Mouse (Mus musculus) lung, postnatal 25 days (tissue): ENCODE measurements around the gene Trim66.
A peak's percentile ranks its signal among the peaks of the same experiment; 100 is the strongest.

ENCODE experiments used
- DNase-seq: peaks from one replicate; pipeline ENCODE4 v3.0.0; 2022; ENCODE audit warnings: low spot score

The Trim66 gene

DNA sequence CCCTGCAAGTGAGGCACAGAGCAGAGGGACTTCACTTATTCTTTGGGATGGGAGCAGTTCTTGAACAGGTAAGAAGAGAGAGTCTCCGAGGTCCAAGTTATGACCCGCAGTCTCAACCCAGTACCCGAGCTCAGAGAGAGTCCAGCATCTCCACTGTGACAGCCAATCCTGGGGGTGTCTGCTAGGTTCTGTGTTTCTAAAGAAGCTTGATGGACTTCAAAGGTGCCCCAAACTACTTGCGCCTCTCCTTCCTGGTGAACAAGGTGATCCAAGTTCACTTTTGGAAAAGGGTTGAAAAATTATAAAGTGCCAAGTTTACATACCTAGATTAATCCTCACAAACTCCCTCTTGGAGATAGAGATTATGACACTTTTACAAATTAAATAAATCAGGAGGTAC, at the start of gene Trim66:
Gene Trim66, minus strand, starts transcription at position 101 of the 400 bp plus-strand sequence.
- DNase-seq, result no peak

DNA sequence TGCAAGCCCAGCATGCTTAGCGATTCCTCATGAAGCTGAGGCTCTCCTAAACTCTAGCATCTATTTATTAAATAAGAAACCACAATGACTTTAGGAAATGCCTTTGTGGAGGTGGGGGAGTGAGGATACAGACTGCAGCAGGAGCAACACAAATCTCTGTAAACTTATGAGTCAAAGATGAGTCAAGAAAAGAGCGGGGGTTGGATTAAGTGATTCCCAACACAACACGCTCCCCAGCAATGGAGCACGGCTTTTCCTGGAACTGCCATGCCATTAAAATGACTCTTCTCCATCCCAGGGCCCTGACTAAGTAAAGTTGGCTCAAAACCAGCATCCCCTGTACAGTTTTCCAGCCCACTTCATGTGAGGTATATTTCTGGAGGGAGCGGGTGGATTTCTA, 38.8 kb upstream of the Trim66 start:
- no peak for DNase-seq

DNA sequence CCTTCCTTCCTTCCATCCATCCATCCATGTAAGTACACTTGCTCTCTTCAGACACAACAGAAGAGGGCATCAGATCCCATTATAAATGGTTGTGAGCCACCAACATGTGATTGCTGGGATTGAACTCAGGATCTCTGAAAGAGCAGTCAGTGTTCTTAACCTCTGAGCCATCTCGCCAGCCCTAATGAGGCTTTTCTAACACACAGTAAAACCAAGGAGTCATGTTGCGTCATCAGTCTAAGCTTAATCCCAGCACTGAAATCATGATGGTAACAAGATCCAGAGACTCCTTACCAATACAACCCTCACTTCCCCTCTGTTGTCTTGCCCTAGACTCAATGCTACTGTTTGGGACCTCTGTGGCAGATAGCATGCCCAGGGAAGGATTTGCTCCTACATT, 38.3 kb upstream of the Trim66 start:
- no peak for DNase-seq

DNA sequence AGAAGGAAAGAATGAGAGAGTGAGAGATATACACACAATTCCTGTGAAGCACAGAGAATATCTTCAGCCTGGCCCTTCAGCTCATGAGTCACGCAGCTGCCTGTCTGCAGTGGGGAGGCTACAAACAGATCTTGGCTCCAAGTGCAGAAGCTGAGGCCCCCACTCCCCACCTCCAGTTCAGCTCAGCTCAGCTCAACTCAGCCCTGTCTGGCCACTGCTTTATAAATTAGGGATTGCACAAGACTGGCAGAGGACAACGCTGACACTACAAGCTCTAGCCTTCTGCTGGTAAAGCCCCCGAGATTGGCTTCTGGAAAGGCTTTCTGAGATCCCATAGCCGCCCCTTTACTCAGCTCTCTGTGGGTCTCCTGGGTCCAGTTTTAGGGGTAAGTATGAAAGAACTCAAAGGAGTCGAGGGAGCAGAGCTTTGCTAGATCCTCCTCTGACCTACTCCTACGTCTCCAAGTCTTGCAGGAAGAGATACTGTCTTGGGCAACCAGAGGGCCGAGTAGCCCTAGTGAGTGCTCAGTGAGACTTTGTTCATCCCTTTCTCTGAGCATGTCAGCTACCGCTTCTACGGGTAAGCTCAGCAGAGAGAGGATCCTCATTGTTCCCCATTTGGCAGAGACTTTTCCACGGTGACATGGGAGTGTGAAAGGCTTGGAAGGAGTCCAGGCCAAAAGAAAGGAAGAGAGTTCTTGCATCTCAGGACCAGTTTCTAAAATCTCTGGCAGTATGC, 37.5 kb upstream of the Trim66 start:
- DNase-seq, result no peak

DNA sequence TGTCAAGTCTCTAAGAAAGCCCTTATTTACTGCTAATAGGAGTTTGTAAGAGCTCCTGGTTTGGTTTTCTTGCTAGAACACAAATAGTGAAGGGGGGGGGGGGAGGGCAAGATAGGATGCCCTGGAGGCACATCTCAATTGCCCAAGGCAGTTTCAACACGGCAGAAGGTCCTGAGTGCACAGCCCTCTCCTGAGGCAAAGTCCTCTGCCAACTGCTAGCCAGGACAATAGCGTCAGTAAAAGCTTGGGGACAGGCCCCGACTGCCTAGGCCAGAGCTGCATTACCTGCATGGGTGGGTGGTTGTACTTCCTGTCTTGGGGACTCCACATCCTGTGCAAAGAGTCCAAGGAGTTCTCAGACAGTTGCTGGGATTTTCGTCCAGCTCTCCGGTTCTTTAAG, 36.9 kb upstream of the Trim66 start:
- no peak for DNase-seq

DNA sequence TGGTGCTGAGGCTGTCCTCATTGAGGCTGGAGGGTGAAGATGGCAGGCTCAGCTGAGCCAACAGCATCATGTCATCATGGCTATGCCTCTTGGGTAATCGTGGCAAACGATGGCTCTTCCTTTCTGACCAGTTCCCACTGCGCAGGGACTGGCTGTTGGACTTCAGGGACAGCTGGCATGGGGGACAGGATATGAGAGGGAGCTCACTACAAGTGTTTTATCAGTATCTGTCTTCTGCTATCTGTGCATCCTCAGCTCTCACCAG, 34.4 kb upstream of the Trim66 start:
- no peak for DNase-seq

DNA sequence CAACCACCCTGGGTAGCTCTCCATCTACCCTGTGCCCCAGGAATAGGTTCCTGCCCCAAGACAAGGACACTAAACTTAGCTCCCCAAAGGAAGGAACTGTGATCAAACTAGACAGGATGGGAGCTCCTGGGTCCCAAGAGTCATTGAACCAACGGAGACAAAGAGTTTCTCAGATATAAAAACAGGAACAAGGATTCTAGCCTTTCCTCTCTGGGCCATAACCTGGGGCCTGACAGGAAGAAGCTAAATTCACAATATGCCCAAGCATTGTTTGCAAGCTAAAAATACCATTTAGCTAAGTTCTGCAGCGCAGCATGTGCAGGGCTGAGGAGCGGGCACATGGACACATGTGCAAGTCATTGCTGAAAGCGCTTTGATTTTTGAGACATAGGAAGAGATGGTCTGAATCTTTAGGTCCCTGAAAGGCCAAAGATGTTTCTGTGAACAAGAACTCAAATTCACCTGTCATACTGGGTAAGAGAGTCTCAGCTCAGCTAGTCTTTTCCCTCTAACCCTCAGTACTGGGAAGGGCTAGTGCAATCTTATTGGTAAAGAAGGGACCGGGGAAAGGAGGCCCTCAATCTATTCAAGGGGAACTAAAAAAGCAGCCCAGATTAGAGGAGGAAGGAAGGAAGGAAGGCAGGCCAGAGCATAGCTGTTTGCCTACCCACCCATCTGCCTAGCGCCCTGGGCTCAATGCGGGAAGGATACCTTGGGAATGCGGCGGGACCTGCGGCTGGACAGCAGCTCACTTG, 33.9 kb upstream of the Trim66 start:
- no peak for DNase-seq

DNA sequence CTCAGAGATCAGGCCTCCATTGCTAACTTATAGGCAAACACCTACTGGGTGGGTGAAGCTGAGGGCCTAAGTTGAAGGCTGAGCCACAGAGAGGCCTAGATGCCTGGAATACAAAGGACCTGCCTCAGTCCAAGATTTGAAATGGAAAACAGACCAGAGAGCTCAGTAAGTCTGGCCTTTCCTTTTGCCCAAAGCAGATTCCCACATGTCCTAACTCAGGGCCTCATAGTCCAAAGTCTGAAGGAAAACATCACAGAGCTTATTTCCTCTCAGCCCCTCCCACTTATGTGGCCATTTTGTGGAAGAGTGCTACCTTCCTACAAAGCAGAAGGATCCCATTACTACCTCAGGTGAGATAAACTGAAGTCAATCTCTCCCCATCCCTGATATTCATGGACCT, 33.0 kb upstream of the Trim66 start:
- DNase-seq, result no peak

DNA sequence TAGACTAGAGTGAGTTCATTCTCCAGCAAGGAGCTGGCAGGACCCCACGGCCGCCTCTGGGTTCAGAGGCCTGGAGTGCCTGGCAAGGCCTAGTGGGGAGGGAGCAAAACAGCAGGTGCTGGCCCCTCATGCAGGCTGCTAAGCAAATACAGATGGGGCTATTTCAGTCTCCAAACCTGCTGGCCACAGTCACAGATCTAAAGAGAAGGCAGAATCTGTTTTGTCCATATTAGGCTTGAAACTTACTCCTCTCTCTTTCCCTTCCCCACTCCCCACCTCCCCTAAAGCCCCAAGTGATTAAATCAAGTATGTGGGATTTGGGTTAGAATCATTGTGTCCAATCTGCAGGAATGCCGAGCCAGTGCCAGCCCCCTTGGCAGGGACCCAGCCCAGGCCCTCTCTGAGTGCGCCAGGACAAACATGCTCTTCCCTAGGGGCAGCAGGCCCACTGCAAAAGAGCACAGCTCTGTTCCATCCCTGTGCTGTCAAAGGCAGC, 28.6 kb upstream of the Trim66 start:
- DNase-seq, result no peak

DNA sequence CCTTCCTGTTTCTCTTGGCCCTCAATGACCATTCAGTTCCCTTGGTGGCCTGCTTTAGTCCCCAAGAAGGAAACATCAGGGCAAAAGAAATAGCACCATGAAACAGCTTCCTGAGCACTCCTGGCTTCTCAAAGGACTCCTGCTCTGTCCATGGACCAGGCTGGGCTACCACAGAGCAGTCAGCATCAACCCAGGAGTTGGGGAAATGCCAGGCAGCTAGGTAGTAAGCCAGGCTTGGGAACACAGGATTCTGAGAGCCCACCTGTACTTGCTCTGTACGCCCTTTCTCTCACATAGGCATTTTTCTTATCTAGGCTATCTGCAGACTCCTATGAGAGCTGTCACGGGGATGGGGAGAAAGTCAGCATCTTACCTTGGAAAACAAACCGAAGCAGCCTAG, 27.0 kb upstream of the Trim66 start:
- DNase-seq, result no peak

DNA sequence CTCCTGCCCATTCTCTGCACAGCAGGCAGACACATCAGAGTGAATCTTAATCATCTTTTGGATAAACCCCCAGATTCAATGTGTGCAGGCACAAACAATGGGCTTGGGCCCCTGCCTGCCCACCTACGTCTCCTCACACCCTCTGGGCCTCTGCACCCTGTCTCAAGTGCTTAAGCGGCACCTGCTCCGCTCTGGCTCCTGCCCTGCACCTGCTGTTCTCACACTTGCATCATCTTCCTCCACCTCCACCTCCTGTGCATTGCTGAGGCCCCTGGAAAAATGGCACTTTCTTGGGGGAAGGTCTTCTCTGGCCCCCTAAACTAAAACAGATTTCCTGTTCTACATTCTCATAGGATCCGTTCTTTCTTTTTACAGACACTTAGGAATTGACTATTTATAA, 26.0 kb upstream of the Trim66 start:
- DNase-seq, result no peak

DNA sequence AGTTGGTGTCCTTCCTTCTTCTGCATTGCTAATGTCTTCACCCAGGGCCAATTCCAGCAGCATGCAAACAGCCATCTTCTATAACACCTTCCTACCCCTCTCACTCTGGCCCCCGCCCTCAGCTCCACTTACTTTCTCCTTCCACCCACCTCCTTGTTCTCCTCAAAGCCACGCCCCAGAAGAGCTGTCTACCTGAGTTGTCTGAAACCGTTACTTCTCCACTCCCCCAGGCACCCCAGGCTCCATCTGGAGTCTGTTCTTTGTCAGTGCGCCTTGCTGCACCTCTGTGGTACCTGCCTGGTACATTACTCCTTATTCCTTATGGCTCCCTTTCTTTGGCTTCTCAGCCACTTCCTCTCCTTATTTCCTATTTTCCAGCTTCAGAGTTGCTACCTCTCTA, 25.2 kb upstream of the Trim66 start:
- DNase-seq, result no peak

DNA sequence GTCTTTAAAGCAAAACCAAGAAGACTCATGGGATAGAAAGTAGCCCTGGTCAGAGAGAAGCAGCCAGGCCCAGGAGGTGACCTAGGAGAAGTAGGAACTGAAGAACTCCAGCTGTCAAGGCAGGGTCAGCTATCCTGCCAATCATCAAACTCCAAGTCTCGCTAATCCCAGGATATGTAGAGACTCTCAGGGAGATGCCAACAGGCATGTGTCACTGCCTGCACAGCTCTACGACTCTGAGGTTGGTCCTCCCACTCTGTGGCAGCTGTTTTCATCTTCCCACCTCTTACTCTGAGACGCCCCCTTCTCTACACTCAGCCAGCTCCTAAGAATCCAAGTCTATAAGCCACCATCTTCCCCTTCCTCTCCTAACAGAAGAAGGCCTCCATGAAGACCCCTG, 24.8 kb upstream of the Trim66 start:
- no peak for DNase-seq

DNA sequence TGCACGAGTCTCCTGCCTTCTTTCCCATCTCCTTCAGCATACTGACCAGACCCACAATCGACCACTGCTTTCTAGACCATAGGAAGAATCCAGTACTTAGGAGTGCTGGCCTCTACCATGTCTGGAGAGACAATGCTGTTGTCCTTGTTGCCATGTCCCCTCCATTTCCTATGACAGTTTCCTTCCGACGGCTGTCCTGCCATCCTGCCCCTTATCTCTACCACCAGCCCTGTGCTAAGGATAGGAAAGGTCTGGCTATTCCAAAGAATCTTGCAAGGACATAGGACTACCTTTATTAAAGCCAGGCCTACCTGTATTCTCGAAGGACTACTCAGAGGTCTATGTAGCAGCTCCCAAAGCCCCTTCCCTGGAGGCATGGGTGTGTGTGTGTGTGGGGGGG, 23.6 kb upstream of the Trim66 start:
- DNase-seq, result no peak

DNA sequence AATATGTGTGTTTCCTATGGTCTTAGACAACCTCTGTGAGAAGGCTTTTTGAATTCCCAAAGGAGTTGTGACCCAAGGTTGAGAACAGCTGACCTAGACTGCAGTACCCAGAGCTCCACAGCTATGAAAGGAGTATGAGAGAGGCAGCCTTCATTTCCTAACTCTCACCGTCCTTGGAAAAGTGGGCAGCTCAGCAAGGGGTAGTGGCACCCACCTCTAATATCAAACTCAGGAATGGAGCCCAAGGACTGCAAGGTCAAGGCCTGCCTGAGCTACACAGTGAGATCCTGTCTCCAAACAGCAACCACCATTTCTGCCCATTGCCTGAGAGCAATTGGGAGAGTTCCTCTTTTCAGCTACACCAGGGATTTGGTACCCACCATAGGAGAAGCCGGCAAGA, 21.8 kb upstream of the Trim66 start:
- DNase-seq, result no peak

DNA sequence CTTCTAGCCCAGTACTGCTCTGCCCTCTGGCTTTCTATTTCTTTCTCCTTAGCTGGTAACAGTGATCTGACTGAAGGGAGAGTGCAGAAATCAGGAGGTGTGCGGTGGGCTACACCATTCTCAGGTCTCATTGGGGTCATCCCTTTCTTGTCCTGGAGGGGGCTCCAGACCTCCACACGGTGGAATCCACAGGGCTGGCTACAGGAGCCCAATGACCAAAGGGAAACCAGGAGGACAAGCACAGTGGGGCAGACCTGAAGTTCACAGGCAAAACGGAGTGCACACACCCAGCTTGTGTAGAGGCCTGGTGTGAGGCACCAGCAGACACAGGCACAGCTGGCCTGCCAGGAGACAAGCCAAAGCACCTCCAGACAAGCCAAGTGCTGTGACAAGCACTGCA, 20.4 kb upstream of the Trim66 start:
- peak; percentile 60 for DNase-seq

DNA sequence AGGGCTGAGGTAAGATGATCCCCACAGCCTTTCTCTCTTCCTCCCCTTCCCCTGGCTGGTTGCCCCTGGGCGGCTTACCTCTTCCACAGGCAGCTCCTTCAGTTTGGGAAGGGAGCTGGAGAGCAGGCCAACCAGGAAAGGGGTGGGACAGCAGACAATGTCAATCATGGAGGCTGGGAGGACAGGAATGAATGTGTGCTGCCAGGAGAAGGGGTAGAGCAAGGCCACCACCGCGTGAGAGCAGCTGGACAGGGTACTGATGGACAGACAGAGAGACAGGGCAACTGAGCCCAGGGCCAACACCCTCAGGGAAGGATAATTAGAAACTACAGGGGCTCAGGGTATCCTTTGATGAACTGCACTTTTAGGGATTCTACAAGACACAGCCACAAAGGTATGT, 19.6 kb upstream of the Trim66 start:
- DNase-seq, result no peak

DNA sequence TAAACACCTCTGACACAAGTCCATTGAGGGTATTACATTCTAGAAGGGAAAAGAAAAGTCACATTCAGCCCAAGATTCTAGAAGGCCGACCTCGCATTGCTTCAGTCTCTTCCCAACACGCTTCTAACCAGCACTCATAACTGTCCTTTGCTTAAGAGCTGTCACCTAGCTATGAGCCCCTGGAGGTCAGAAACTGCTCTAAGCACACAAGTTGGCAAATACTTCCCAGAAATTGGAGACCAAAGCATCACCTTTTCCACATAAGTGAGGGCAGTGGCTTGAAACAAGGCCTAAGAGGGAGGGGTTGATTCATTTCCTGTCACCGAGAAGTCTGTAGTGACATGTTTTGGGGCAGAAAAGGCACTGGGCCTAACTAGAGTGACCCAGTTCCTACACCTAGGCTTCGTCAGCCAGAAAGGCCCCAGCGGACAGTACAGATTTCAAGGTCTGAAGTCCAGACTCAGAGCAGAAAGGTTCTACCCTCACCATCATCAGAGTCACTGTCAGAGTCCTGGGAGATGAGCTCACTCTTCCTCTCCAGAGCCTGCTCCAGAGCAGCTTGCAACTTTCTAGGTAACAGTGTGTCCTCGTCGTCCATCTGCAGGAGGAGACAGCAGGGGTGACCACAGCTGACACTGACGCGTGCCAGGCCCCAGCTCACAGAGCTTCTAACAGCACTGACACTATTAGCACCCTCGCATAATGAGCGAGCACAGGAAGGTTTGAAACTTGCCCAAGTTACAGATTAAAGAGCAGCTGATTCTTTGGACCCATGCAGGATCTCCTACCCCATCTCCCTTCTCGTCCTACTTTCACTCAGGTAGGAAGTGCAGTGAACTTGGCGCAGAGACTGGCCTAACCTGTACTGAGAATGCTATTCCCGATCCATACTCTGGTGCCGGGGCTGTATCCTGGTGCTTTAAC, 18.1 kb upstream of the Trim66 start:
- no peak for DNase-seq

DNA sequence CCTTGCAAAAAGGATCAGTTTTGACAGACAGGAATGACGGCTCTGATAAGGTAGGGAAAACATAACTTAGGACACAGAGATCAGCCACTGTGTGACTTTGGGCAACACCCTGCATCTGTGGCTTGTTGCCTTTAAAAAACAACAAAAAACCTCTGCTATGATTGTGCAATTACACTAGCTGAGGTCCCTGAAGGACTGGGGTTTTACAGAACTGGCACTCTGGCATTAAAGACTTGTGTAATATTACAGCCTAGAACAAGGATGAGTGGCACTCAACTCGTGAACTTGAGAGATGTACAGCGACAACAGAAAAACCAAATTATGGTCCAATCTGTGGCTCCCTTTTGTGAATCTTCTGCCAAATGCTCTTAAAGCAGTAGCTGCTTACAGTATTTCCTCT, 16.8 kb upstream of the Trim66 start:
- peak; percentile 51 for DNase-seq

DNA sequence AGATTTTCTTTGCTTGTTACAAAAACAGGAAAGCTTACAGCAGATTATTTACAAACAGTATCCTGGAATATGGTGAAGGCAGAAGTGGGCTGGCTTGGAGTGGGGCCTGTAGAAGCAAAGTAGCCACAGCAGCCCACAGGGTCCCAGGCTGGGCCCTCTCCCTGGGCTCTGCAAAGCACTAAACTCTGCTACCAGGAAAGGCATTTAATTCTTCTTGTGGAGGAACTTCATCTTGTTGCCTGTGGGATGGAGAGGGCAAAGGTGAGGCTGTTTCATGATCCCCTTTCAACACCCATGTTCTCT, 16.5 kb upstream of the Trim66 start:
- DNase-seq, result no peak

DNA sequence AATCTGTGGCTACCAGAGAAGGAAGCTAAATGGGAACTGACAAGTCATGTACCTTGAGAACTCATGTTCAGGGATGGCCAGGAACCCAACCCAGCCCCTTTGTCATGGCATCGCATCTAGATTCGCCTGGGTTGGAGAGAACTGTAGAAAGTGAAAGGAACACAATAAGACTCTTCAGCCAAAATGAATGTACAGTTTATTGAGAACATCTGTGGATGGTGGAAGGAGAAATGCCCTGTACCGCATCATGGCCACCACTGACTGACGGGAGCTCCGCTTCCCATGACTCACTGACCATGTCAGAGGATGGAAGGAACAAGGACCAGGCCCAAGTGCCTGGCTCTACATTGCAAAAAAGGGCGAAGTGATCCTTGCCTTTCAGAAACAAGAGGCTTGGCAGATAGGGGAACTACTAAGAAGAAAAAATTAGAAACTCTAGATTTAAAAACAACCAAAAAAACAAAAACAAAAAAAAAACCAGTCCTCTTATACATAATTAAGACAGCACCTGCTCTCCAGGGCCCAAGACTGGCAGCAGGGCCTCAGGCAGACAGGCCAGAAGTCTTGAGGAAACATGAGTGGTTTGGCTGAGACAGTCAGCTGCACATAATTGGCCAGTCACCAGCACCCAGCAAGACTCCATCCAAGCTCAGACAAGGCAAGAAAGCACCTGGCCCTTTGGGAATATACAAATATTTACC, 16.0 kb upstream of the Trim66 start:
- no peak for DNase-seq

DNA sequence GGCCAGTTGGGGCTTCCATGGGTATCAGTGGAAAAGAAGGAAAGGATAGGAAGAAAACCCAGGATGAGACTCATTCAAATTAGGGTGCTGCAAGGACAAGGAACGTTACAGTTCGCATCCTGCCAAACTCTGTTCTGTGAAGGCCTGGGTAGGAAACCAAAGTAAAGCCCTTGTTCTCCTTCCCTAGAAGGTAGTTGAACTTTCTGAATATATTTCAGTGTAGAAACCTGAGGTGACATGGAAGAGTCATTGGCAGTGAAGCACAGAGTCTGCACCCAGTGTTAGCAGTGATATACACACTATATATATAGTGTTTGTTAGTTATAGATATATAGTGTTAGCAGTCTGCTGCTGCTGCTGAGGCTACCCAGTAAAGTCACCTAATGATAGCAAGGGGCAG, 15.4 kb upstream of the Trim66 start:
- DNase-seq, result no peak
